In genomic region chr4:83526270-83526987, GRCm38 (mm10) we compare ENCODE assay signal across 8 mouse cellular contexts. TPM values are rescaled to one million over a fixed set of nuclear protein-coding genes. Genes with fewer than 3 reads are reported as not detected.
DNase-seq lines count a peak whose midpoint lies in the region; ATAC-seq and TF ChIP-seq lines count a peak whose summit lies in the region.

No protein-coding gene starts in this region.

- no peak for ATAC-seq in G1E (ENCODE audit: extremely low read depth, insufficient number of reproducible peaks, low FRiP score, poor library complexity, severe bottlenecking)
- no peak for ATAC-seq in liver, embryonic 12.5 days
- no peak for ATAC-seq in cerebellum, adult (ENCODE audit: insufficient number of reproducible peaks, low FRiP score, low TSS enrichment)

- H3K4me3 ChIP-seq in G1E (ENCODE audit: low read depth, low read length) = peak overlapping the region; percentile 81; the same call in 1 of the 2 replicates
- H3K4me3 ChIP-seq in liver, embryonic 12.5 days = peak overlapping the region; percentile 87

- DNase-seq in G1E (ENCODE audit: low spot score) = no peak
- peak; percentile 62 for DNase-seq in embryo, embryonic 10.5 days (ENCODE audit: low spot score)
- DNase-seq in heart, postnatal 4 days = peak; percentile 25
- DNase-seq in retina, postnatal 1 day = peak; percentile 41
- DNase-seq in adrenal gland, postnatal 25 days = no peak
- no peak for DNase-seq in left cerebral cortex, postnatal 25 days (ENCODE audit: low spot score in 2 of 2)

- no peak for TF ChIP-seq CTCF in G1E (IDR thresholded peaks at IDR 0.05; ENCODE audit: low read depth, low read length)

- 18% methylated on average over 13 of the region's 13 CpGs for WGBS in liver, embryonic 12.5 days (ENCODE audit: insufficient replicate concordance)

- peak overlapping the region; percentile 91 for H3K27ac ChIP-seq in liver, embryonic 12.5 days

- H3K36me3 ChIP-seq in G1E (replicated peaks) = peaks cover 10% of the 10 kb centered on the region
- H3K36me3 ChIP-seq in liver, embryonic 12.5 days = no peaks in the 10 kb centered on the region

- H3K9me3 ChIP-seq in G1E (replicated peaks) = no peaks in the 10 kb centered on the region
- no peaks in the 10 kb centered on the region for H3K9me3 ChIP-seq in liver, embryonic 12.5 days (replicated peaks)

- peak overlapping the region; percentile 83 for H3K9ac ChIP-seq in liver, embryonic 12.5 days

- peaks cover 29% of the 10 kb centered on the region for H3K4me1 ChIP-seq in G1E (ENCODE audit: insufficient read depth, low read depth, low read length)
- H3K4me1 ChIP-seq in liver, embryonic 12.5 days = peaks cover 42% of the 10 kb centered on the region

- H3K4me2 ChIP-seq in liver, embryonic 12.5 days = peak overlapping the region; percentile 99

- H3K27me3 ChIP-seq in G1E (ENCODE audit: insufficient read depth, low read length) = no peaks in the 10 kb centered on the region
- no peaks in the 10 kb centered on the region for H3K27me3 ChIP-seq in liver, embryonic 12.5 days (replicated peaks)

- intact Hi-C loops in left cerebral cortex, postnatal 25 days (cut with DNase I) = no loop called here

RNA-seq across cellular contexts. Expression of gene Ccdc171, which starts 1.1 kb away (rescaled TPM):
- total RNA-seq in G1E (2014; fragmentation: Nextera tagmentation) = 10.7 and 15.0 TPM in 2 replicates
- 5.6 and 7.8 TPM in 2 replicates for total RNA-seq in G1E (2017)
- polyA plus RNA-seq in G1E (2012) = 1.4 and 1.8 TPM in 2 replicates
- 1 to 10 TPM; 1.4 to 1.5 TPM for total RNA-seq in heart, postnatal 4 days (2021)
- 2.4 and 2.6 TPM in 2 replicates for polyA plus RNA-seq in liver, embryonic 12.5 days (2016; fragmentation: Nextera tagmentation; extraction: Ambion mirVana)
- total RNA-seq in adrenal gland, postnatal 25 days (2021) = 3.6 and 3.7 TPM in 2 replicates
- total RNA-seq in left cerebral cortex, postnatal 25 days (2021) = 1 to 10 TPM; 3.3 to 3.8 TPM

RNA-seq across cellular contexts. Expression of gene Psip1, which starts 40.2 kb away (rescaled TPM):
- total RNA-seq in G1E (2014; fragmentation: Nextera tagmentation) (252 and 284 TPM in 2 replicates), G1E (2017) (132 and 170 TPM in 2 replicates)
- 67.3 and 85.9 TPM in 2 replicates for polyA plus RNA-seq in G1E (2012)
- total RNA-seq in heart, postnatal 4 days (2021) = 10 to 100 TPM; 64.5 to 68.7 TPM
- polyA plus RNA-seq in liver, embryonic 12.5 days (2016; fragmentation: Nextera tagmentation; extraction: Ambion mirVana) = 92.0 and 100.0 TPM in 2 replicates
- 58.7 and 67.3 TPM in 2 replicates for total RNA-seq in adrenal gland, postnatal 25 days (2021)
- 100 to 1,000 TPM; 191 to 194 TPM for total RNA-seq in left cerebral cortex, postnatal 25 days (2021)

Comparison
In these comparisons a context has a peak if more than half of its experiments do, and no peak if none do; other contexts are left out.
1. DNase-seq: peak in embryo, embryonic 10.5 days (single experiment), heart, postnatal 4 days (single experiment) and retina, postnatal 1 day (single experiment); none in G1E (single experiment), adrenal gland, postnatal 25 days (single experiment) and left cerebral cortex, postnatal 25 days (0 of 2).